Mouse (Mus musculus): Measurements from ENCODE around the gene Usp51. TPM values are rescaled to one million over a fixed set of nuclear protein-coding genes. Genes with fewer than 3 reads are reported as not detected.
"Not testable (repeated sequence)": the region's sequence is repeated elsewhere in the genome, so short reads cannot be mapped to it uniquely, and the experiment has no call there.

Usp51 gene
- 0.95 and 1.2 TPM in 2 replicates for polyA plus RNA-seq (2015; fragmentation: Nextera tagmentation; extraction: Ambion mirVana)

- 11% methylated on average over 23 of the region's 23 CpGs for WGBS
- Histone ChIP-seq H3K27ac (peak within 1 kb of the TSS; percentile 64), H3K4me1 (0 out of 2 replicates have a peak, but pooled peaks cover 2% of the 10 kb centered on the region), H3K4me2 (peak within 1 kb of the TSS; percentile 69), H3K9me3 (replicated peaks) (no peaks in the 10 kb centered on the region), H3K36me3 (no peaks in the 10 kb centered on the region), H3K9ac (peak within 1 kb of the TSS; percentile 38), H3K4me3 (replicated peaks) (peak within 1 kb of the TSS; percentile 63), H3K27me3 (peaks cover 16% of the 10 kb centered on the region; the same call in 1 of the 2 replicates)
- peak; percentile 76 for ATAC-seq (replicated peaks; ENCODE audit: low FRiP score)
Observed at GRCm38 (mm10) chrX:153006387-153006841, at the start of gene Usp51. Gene Usp51, plus strand, starts transcription at chrX:153006469.

- no peak overlapping the region for H3K4me2 ChIP-seq
- WGBS, result 81% methylated on average over 6 of the region's 6 CpGs
- H3K36me3 ChIP-seq, result no peaks in the 10 kb centered on the region
- no peak overlapping the region for H3K4me3 ChIP-seq (replicated peaks)
- no peaks in the 10 kb centered on the region for H3K9me3 ChIP-seq (replicated peaks)
- no peak overlapping the region for H3K9ac ChIP-seq
- 0 out of 2 replicates have a peak, but pooled peaks cover 2% of the 10 kb centered on the region for H3K4me1 ChIP-seq
- ATAC-seq (replicated peaks; ENCODE audit: low FRiP score), result no peak
- no peak overlapping the region for H3K27ac ChIP-seq
- H3K27me3 ChIP-seq, result peaks cover 7% of the 10 kb centered on the region; the same call in 1 of the 2 replicates
Observed at GRCm38 (mm10) chrX:152969606-152970005, 36.7 kb upstream of the Usp51 start.

GRCm38 (mm10) chrX:152973476-152974203 is 32.6 kb upstream of the Usp51 start:
- Histone ChIP-seq H3K27me3 (peaks cover 27% of the 10 kb centered on the region), H3K4me2 (peak overlapping the region; percentile 23; the same call in 1 of the 2 replicates)
- WGBS, result 34% methylated on average over 6 of the region's 19 CpGs
- not testable (repeated sequence) for H3K27ac ChIP-seq; H3K36me3 ChIP-seq; H3K9me3 ChIP-seq (replicated peaks); H3K4me3 ChIP-seq (replicated peaks); H3K9ac ChIP-seq; H3K4me1 ChIP-seq
- peak; percentile 89 for ATAC-seq (replicated peaks; ENCODE audit: low FRiP score)

GRCm38 (mm10) chrX:152974204-152974661 is 32.0 kb upstream of the Usp51 start:
- no peaks in the 10 kb centered on the region for H3K9me3 ChIP-seq (replicated peaks)
- H3K36me3 ChIP-seq, result no peaks in the 10 kb centered on the region
- no peak overlapping the region for H3K27ac ChIP-seq
- 20% methylated on average over 10 of the region's 10 CpGs for WGBS
- H3K4me2 ChIP-seq, result peak overlapping the region; percentile 23; the same call in 1 of the 2 replicates
- no peak overlapping the region for H3K9ac ChIP-seq
- H3K4me3 ChIP-seq (replicated peaks), result no peak overlapping the region
- peaks cover 27% of the 10 kb centered on the region for H3K27me3 ChIP-seq
- peak; percentile 59 for ATAC-seq (replicated peaks; ENCODE audit: low FRiP score)
- 0 out of 2 replicates have a peak, but pooled peaks cover 2% of the 10 kb centered on the region for H3K4me1 ChIP-seq

- no peak overlapping the region for H3K4me2 ChIP-seq
- WGBS, result 86% methylated on average over 6 of the region's 6 CpGs
- H3K4me1 ChIP-seq, result 0 out of 2 replicates have a peak, but pooled peaks cover 2% of the 10 kb centered on the region
- H3K36me3 ChIP-seq, result no peaks in the 10 kb centered on the region
- H3K27ac ChIP-seq, result no peak overlapping the region
- no peak for ATAC-seq (replicated peaks; ENCODE audit: low FRiP score)
- peaks cover 29% of the 10 kb centered on the region for H3K27me3 ChIP-seq
- no peak overlapping the region for H3K9ac ChIP-seq
- no peaks in the 10 kb centered on the region for H3K9me3 ChIP-seq (replicated peaks)
- H3K4me3 ChIP-seq (replicated peaks), result no peak overlapping the region
Observed at GRCm38 (mm10) chrX:152976538-152976937, 29.7 kb upstream of the Usp51 start.

- Histone ChIP-seq H3K4me1 (no peaks in the 10 kb centered on the region), H3K9me3 (replicated peaks) (no peaks in the 10 kb centered on the region), H3K4me2 (no peak overlapping the region), H3K27me3 (0 out of 2 replicates have a peak, but pooled peaks cover 6% of the 10 kb centered on the region), H3K4me3 (replicated peaks) (no peak overlapping the region), H3K36me3 (no peaks in the 10 kb centered on the region), H3K9ac (no peak overlapping the region), H3K27ac (no peak overlapping the region)
- 69% methylated on average over 2 of the region's 2 CpGs for WGBS
- ATAC-seq (replicated peaks; ENCODE audit: low FRiP score), result no peak
Observed at GRCm38 (mm10) chrX:152985009-152985408, 21.3 kb upstream of the Usp51 start.

- ATAC-seq (replicated peaks; ENCODE audit: low FRiP score); H3K4me3 ChIP-seq (replicated peaks); H3K27me3 ChIP-seq; H3K36me3 ChIP-seq; H3K9me3 ChIP-seq (replicated peaks); H3K4me2 ChIP-seq; H3K27ac ChIP-seq; H3K4me1 ChIP-seq; H3K9ac ChIP-seq: not testable (repeated sequence)
Observed at GRCm38 (mm10) chrX:152989852-152990251, 16.4 kb upstream of the Usp51 start.

- not testable (repeated sequence) for H3K4me2 ChIP-seq; H3K4me1 ChIP-seq; H3K9me3 ChIP-seq (replicated peaks); ATAC-seq (replicated peaks; ENCODE audit: low FRiP score); H3K27ac ChIP-seq; H3K36me3 ChIP-seq; H3K9ac ChIP-seq; H3K27me3 ChIP-seq; H3K4me3 ChIP-seq (replicated peaks)
- WGBS, result no CpG with 5 or more reads among the region's 3 CpGs
Observed at GRCm38 (mm10) chrX:152996105-152996504, 10.2 kb upstream of the Usp51 start.

- H3K36me3 ChIP-seq, result no peaks in the 10 kb centered on the region
- H3K4me2 ChIP-seq, result peak overlapping the region; percentile 69
- peaks cover 23% of the 10 kb centered on the region; the same call in 1 of the 2 replicates for H3K27me3 ChIP-seq
- 0 out of 2 replicates have a peak, but pooled peaks cover 2% of the 10 kb centered on the region for H3K4me1 ChIP-seq
- H3K4me3 ChIP-seq (replicated peaks), result peak overlapping the region; percentile 63
- peak; percentile 91 for ATAC-seq (replicated peaks; ENCODE audit: low FRiP score)
- 23% methylated on average over 57 of the region's 58 CpGs for WGBS
- H3K9ac ChIP-seq, result peak overlapping the region; percentile 38
- no peaks in the 10 kb centered on the region for H3K9me3 ChIP-seq (replicated peaks)
- peak overlapping the region; percentile 64 for H3K27ac ChIP-seq
Observed at GRCm38 (mm10) chrX:153007021-153007684, 884 bp downstream of the Usp51 start.

- ATAC-seq (replicated peaks; ENCODE audit: low FRiP score), result 0 out of 2 replicates have a peak, but pooled peaks have one; percentile 6
- no peaks in the 10 kb centered on the region for H3K36me3 ChIP-seq
- no peak overlapping the region for H3K27ac ChIP-seq
- 37% methylated on average over 9 of the region's 9 CpGs for WGBS
- H3K9me3 ChIP-seq (replicated peaks), result no peaks in the 10 kb centered on the region
- H3K4me2 ChIP-seq, result peak overlapping the region; percentile 69
- H3K27me3 ChIP-seq, result peaks cover 28% of the 10 kb centered on the region
- peak overlapping the region; percentile 63 for H3K4me3 ChIP-seq (replicated peaks)
- 0 out of 2 replicates have a peak, but pooled peaks cover 2% of the 10 kb centered on the region for H3K4me1 ChIP-seq
- H3K9ac ChIP-seq, result peak overlapping the region; percentile 38; the same call in 1 of the 2 replicates
Observed at GRCm38 (mm10) chrX:153007685-153008047, 1.4 kb downstream of the Usp51 start.

GRCm38 (mm10) chrX:153025255-153025654 is 19.0 kb downstream of the Usp51 start:
- no CpG with 5 or more reads among the region's 3 CpGs for WGBS

GRCm38 (mm10) chrX:153025709-153026108 is 19.4 kb downstream of the Usp51 start:
- not testable (repeated sequence) for ATAC-seq (replicated peaks; ENCODE audit: low FRiP score); H3K27ac ChIP-seq; H3K4me3 ChIP-seq (replicated peaks); H3K9ac ChIP-seq; H3K9me3 ChIP-seq (replicated peaks); H3K4me1 ChIP-seq; H3K4me2 ChIP-seq; H3K27me3 ChIP-seq; H3K36me3 ChIP-seq
- WGBS, result 79% methylated on average over 2 of the region's 3 CpGs

More at GRCm38 (mm10) chrX:153025255-153025654, 19.0 kb downstream of the Usp51 start:
- not testable (repeated sequence) for H3K27me3 ChIP-seq; H3K27ac ChIP-seq; H3K36me3 ChIP-seq; H3K4me1 ChIP-seq; H3K9me3 ChIP-seq (replicated peaks); H3K9ac ChIP-seq; H3K4me2 ChIP-seq; ATAC-seq (replicated peaks; ENCODE audit: low FRiP score); H3K4me3 ChIP-seq (replicated peaks)
